Mouse (Mus musculus) frontal cortex, postnatal 14 days (tissue): ENCODE measurements around the gene Dcaf8.

Experiments
- DNase-seq, 2 experiments: peaks; one replicate each; pipeline ENCODE4 v3.0.0; 2022; ENCODE audit warnings: low spot score in 2 of 2

Gene Dcaf8

GRCm38 (mm10) chr1:172194435-172194834 lies 46.6 kb downstream of the Dcaf8 start:
- DNase-seq: no peak

GRCm38 (mm10) chr1:172197146-172197545 lies 49.3 kb downstream of the Dcaf8 start:
- peak in 1 of 2 experiments; percentile 3 for DNase-seq

GRCm38 (mm10) chr1:172197851-172198250 lies 50.0 kb downstream of the Dcaf8 start:
- no peak for DNase-seq

- no peak for DNase-seq
These were observed 50.4 kb downstream of the Dcaf8 start for GRCm38 (mm10) chr1:172198316-172198715.

GRCm38 (mm10) chr1:172198996-172199395 lies 51.1 kb downstream of the Dcaf8 start:
- DNase-seq: no peak

- DNase-seq: no peak
These were observed 52.3 kb downstream of the Dcaf8 start for GRCm38 (mm10) chr1:172200161-172200560.

GRCm38 (mm10) chr1:172200871-172201447 lies 53.1 kb downstream of the Dcaf8 start:
- DNase-seq: peak; percentile 73 to 81

- no peak for DNase-seq
These were observed 54.3 kb downstream of the Dcaf8 start for GRCm38 (mm10) chr1:172201967-172202880.

- no peak for DNase-seq
These were observed 55.1 kb downstream of the Dcaf8 start for GRCm38 (mm10) chr1:172202894-172203522.

GRCm38 (mm10) chr1:172203566-172203965 lies 55.7 kb downstream of the Dcaf8 start:
- DNase-seq: no peak

- DNase-seq: no peak
These were observed 56.3 kb downstream of the Dcaf8 start for GRCm38 (mm10) chr1:172204033-172204813.

GRCm38 (mm10) chr1:172204814-172205740 lies 57.2 kb downstream of the Dcaf8 start:
- DNase-seq: no peak

GRCm38 (mm10) chr1:172205741-172206087 lies 57.8 kb downstream of the Dcaf8 start:
- DNase-seq: no peak

- peak; percentile 69 to 77 for DNase-seq
These were observed 58.4 kb downstream of the Dcaf8 start, which contains the start of gene Pea15a for GRCm38 (mm10) chr1:172206141-172206917. Gene Pea15a (minus strand): TSS chr1:172206804.

GRCm38 (mm10) chr1:172207111-172207584 lies 59.3 kb downstream of the Dcaf8 start:
- DNase-seq: no peak

GRCm38 (mm10) chr1:172212776-172213175 lies 64.9 kb downstream of the Dcaf8 start:
- no peak for DNase-seq

- no peak for DNase-seq
These were observed 65.9 kb downstream of the Dcaf8 start for GRCm38 (mm10) chr1:172213771-172214170.

- DNase-seq: no peak
These were observed 66.9 kb downstream of the Dcaf8 start for GRCm38 (mm10) chr1:172214748-172215147.

GRCm38 (mm10) chr1:172217148-172217547 lies 69.3 kb downstream of the Dcaf8 start:
- DNase-seq: peak; percentile 85 to 86
